Mouse (Mus musculus) forebrain, embryonic 14.5 days (tissue): Measurements from ENCODE around the gene Olfr1368. TPM values are rescaled to one million over a fixed set of nuclear protein-coding genes. Genes with fewer than 3 reads are reported as not detected.

Source experiments
- ATAC-seq: fragments of 200-750 bp; cut with Nextera tagmentation; 2 replicates; pipeline ENCODE4 v1.8.0; 2017; ENCODE audit warnings: mild to moderate bottlenecking, moderate library complexity
- DNase-seq: peaks from one replicate; pipeline ENCODE4 v3.0.0-alpha.2; 2015; ENCODE audit warnings: low spot score
- H3K27ac ChIP-seq: fragments of 300-500 bp; sonication (generic); 2 replicates; pipeline ENCODE4 v1.5.1; 2014; ENCODE audit warnings: low read depth, mild to moderate bottlenecking, control low read depth, low read length, moderate library complexity
- H3K27me3 ChIP-seq: fragments of 300-500 bp; sonication (generic); replicated peaks from 2 replicates; pipeline ENCODE4 v1.6.1; 2014; ENCODE audit warnings: low read length, control low read depth, mixed read lengths; ENCODE audit not compliant: control insufficient read depth, insufficient read depth
- H3K36me3 ChIP-seq: fragments of 300-500 bp; sonication (generic); 2 replicates; pipeline ENCODE4 v1.6.1; 2014; ENCODE audit warnings: low read length, control low read depth; ENCODE audit not compliant: control insufficient read depth, insufficient read depth
- H3K4me1 ChIP-seq: fragments of 300-500 bp; sonication (generic); 2 replicates; pipeline ENCODE4 v1.6.1; 2014; ENCODE audit warnings: antibody characterized with exemption, low read length, control low read depth; ENCODE audit not compliant: control insufficient read depth, insufficient read depth
- H3K4me2 ChIP-seq: fragments of 300-500 bp; sonication (generic); 2 replicates; pipeline ENCODE4 v1.6.1; 2014; ENCODE audit warnings: mild to moderate bottlenecking, control low read depth, low read length
- H3K4me3 ChIP-seq: fragments of 300-500 bp; sonication (generic); 2 replicates; pipeline ENCODE4 v1.5.1; 2014; ENCODE audit warnings: low read depth, low read length, control low read depth
- H3K9ac ChIP-seq: fragments of 300-500 bp; sonication (generic); 2 replicates; pipeline ENCODE4 v1.6.1; 2014; ENCODE audit warnings: mild to moderate bottlenecking, low read length, control low read depth, moderate library complexity
- H3K9me3 ChIP-seq: fragments of 300-500 bp; sonication (generic); replicated peaks from 2 replicates; pipeline ENCODE4 v1.6.1; 2016; ENCODE audit warnings: low read length, control low read depth, mixed read lengths; ENCODE audit not compliant: control insufficient read depth
- WGBS: fragments of 180-500 bp; shearing (Covaris S2); extraction: QIAGEN DNeasy Blood & Tissue Kit; methylation state at CpG from one replicate; pipeline ENCODE4 v1.1.7; 2014; 5-methylcytosine and 5-hydroxymethylcytosine counted together
- polyA plus RNA-seq: library from polyadenylated mRNA; unstranded; fragments of >200 nt; fragmentation: Nextera tagmentation; extraction: Ambion mirVana; gene quantifications from 2 replicates; pipeline ENCODE4 v1.2.1, GENCODE M21; 2014

Gene Olfr1368
- polyA plus RNA-seq, 1 experiment from 2014 or later: not detected

DNA sequence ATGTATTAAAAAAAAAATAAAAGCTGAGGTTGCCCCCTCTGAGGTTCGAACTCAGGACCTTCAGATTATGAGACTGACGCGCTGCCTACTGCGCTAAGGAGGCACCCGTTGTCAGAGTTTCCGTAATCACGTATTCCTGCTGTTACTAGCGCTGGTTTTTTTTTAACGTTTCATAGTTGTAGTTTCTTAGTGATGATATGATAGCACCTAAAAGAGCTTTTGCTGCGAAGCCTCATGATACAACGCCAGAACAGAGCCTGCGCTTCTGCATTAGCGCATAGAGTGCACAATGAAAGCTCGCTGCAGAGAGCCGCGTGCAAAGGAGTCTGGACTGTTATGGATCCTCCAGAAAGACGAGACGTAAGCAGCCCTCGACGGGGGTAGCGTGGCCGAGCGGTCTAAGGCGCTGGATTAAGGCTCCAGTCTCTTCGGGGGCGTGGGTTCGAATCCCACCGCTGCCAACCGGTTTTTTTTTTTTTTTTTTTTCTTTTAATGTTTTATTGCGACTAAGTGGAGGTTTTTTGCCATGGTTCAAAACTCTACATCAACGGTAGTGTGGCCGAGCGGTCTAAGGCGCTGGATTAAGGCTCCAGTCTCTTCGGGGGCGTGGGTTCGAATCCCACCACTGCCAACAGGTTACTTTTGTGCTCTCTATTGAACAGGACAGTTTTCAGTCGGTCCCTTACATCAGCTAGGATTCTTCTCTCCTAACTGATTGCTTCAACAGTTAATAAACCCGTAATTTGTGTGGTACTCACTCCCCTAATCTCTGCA is 24.2 kb upstream of the Olfr1368 start:
- peak; percentile 79 for ATAC-seq
- H3K27ac ChIP-seq: 0 out of 2 replicates have a peak overlapping the region, but pooled peaks have one; percentile 52
- peak overlapping the region; percentile 53 for H3K4me3 ChIP-seq
- H3K4me1 ChIP-seq: peaks cover 4% of the 10 kb centered on the region; the same call in 1 of the 2 replicates
- under 1% methylated on average over 39 of the region's 39 CpGs for WGBS
- no peaks in the 10 kb centered on the region for H3K36me3 ChIP-seq
- H3K4me2 ChIP-seq: peak overlapping the region; percentile 89
- peak; percentile 90 for DNase-seq
- H3K9ac ChIP-seq: 0 out of 2 replicates have a peak overlapping the region, but pooled peaks have one; percentile 37
- 0 out of 2 replicates have a peak, but pooled peaks cover 2% of the 10 kb centered on the region for H3K27me3 ChIP-seq
- no peaks in the 10 kb centered on the region for H3K9me3 ChIP-seq

DNA sequence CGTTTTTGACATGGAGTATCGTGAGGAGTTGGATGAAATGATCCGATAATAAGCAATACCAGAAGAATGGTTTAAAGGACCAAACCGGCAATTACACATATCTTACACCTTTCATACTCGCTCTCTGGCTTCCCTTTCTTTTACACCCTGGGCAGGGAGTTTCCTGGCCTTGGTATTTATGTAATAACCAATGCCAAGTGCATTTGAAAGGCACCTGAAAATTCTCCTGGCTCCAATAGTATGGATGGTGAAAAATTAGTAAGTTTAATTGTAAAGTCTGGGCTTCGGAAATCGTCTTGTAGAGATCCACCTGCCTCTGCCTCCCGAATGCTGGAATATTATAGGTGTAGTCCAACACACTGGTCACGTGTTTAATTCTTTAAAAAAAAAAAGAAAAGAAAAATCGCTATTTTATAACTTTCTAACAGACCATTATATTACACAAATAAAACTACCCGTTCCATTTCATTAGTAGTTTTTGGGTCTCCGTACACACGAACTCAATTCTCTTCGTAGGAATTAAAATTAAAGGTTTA is 23.5 kb upstream of the Olfr1368 start:
- 0 out of 2 replicates have a peak, but pooled peaks cover 2% of the 10 kb centered on the region for H3K27me3 ChIP-seq
- peak overlapping the region; percentile 89 for H3K4me2 ChIP-seq
- whole genome bisulfite sequencing: 4% methylated on average over 14 of the region's 14 CpGs
- H3K4me3 ChIP-seq: peak overlapping the region; percentile 53
- H3K9me3 ChIP-seq: no peaks in the 10 kb centered on the region
- H3K9ac ChIP-seq: peak overlapping the region; percentile 61
- peaks cover 4% of the 10 kb centered on the region; the same call in 1 of the 2 replicates for H3K4me1 ChIP-seq
- H3K27ac ChIP-seq: no peak overlapping the region
- ATAC-seq: no peak
- no peak for DNase-seq
- no peaks in the 10 kb centered on the region for H3K36me3 ChIP-seq

DNA sequence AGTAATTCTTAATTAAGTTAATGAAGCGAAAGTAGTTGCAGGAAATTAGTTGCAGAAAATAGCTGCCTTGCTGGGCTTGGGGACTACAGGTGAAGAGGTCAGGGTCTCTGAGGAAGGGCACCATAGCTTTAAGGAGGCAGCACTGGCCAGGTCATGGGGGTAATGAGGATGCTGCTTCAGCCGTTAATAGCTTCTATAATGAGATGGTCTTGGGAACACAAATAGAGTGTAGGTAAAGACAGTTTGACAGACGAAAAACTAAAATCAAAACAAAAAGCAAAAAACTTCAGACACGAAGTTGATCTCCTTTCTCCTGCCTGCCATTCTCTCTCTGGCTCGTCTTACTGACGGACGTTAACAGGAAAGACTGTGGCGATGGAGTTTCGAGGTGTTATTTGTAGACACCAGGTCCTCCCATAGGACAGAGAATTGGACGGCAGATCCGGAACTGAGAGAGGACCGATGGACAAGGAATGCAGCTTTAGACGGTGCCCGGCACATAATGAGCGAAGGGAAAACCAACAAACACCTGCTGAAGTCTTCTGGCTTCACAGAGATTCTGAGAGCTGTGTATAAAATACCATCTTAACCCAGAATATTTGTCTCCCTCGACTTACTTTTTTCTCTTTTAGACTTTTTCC is 22.8 kb upstream of the Olfr1368 start:
- H3K4me2 ChIP-seq: peak overlapping the region; percentile 89
- 0 out of 2 replicates have a peak, but pooled peaks cover 2% of the 10 kb centered on the region for H3K27me3 ChIP-seq
- peak overlapping the region; percentile 53 for H3K4me3 ChIP-seq
- H3K36me3 ChIP-seq: no peaks in the 10 kb centered on the region
- DNase-seq (peak; percentile 46), ATAC-seq (no peak)
- no peak overlapping the region for H3K27ac ChIP-seq
- H3K9me3 ChIP-seq: no peaks in the 10 kb centered on the region
- WGBS: under 1% methylated on average over 16 of the region's 16 CpGs
- H3K9ac ChIP-seq: peak overlapping the region; percentile 61
- peaks cover 4% of the 10 kb centered on the region; the same call in 1 of the 2 replicates for H3K4me1 ChIP-seq

DNA sequence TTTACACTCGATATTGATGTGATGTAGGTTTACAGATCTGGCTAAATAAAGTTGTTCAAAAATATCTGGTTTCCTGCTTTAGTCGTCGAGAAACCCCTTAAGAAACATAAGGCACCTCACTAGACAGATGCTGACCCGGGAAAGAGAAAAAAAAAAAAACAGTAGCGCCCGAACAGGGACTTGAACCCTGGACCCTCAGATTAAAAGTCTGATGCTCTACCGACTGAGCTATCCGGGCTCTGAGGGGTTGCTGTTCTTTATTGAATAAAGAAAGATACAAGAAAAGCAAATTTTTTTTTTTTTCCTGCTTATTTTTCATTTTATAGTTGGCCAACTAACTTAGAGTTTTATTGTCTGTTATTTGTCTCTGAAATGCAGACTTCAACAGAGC is 22.2 kb upstream of the Olfr1368 start:
- peak; percentile 62 for DNase-seq

DNA sequence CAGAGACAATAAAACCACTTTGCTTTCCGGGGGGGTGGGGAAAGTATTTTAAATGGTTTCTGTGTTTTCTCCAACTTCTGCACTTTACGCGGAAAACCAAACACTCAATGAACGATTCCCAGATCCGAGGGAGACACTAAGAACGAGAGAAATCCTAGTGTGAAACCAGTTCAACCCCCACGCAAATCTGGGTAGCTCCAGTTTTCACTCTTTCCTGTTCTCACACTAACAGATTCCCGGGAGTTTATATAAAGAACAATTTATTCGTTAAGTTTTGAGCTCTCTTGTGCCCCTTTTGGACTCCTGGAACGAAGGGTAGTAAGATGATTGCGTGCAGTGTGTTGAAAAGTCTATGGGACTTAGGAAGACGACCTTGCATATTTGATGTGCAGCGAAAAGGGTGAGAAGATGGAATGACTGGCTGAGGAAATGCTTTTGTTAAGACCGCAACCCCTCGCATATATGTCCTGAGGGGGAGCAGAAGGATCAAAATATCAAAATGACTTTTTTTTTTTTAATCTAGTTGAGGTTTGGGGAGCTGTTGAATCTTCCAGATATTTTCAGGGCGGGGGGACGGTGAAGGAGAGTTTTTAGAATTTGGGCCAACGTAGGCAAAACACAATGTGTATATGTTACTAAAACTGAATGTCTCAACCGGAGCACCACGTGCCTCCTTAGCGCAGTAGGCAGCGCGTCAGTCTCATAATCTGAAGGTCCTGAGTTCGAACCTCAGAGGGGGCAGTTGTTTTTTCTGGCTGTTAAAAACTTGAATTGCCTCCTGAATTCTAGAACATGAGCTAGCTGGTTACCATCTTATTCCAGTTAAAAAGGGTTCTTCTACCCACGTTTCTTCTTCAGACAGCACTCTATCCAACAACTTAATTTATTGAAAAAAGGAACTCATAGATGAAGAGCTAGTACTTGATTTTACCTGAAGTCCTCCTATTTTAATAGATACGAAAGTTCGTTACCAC is 21.6 kb upstream of the Olfr1368 start:
- no peak overlapping the region for H3K27ac ChIP-seq
- H3K9ac ChIP-seq: peak overlapping the region; percentile 43
- peak overlapping the region; percentile 89 for H3K4me2 ChIP-seq
- peak overlapping the region; percentile 53 for H3K4me3 ChIP-seq
- H3K36me3 ChIP-seq: no peaks in the 10 kb centered on the region
- H3K4me1 ChIP-seq: no peaks in the 10 kb centered on the region
- no peaks in the 10 kb centered on the region for H3K9me3 ChIP-seq
- DNase-seq (peak; percentile 90), ATAC-seq (peak; percentile 65)
- WGBS: under 1% methylated on average over 27 of the region's 27 CpGs
- 0 out of 2 replicates have a peak, but pooled peaks cover 2% of the 10 kb centered on the region for H3K27me3 ChIP-seq

More for the DNA sequence above, 22.2 kb upstream of the Olfr1368 start:
- no peak overlapping the region for H3K27ac ChIP-seq
- ATAC-seq: peak; percentile 54
- H3K4me3 ChIP-seq: peak overlapping the region; percentile 53
- H3K4me2 ChIP-seq: peak overlapping the region; percentile 89
- H3K9me3 ChIP-seq: no peaks in the 10 kb centered on the region
- H3K9ac ChIP-seq: peak overlapping the region; percentile 61
- 0 out of 2 replicates have a peak, but pooled peaks cover 2% of the 10 kb centered on the region for H3K27me3 ChIP-seq
- peaks cover 4% of the 10 kb centered on the region; the same call in 1 of the 2 replicates for H3K4me1 ChIP-seq
- no peaks in the 10 kb centered on the region for H3K36me3 ChIP-seq
- 0% methylated on average over 8 of the region's 8 CpGs for WGBS

DNA sequence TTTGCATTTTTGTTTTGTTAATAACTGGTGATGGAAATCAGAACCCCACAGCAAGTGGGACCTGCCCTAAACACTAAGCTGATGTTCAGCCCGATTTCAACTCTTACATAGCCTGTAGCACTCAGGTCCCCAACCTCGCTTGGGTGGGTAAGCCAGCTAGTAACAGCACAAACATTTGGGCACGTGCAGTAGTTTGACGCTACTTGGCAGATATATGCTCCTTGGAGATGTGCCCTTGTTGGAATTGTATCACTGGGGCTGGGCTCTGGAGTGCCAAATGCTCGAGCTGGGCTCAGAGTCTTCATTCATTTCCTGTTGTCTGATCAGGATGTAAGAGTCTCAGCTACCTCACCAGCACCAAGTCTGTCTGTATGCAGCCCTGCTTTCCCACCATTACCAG is 16.9 kb upstream of the Olfr1368 start:
- DNase-seq: peak; percentile 49
- H3K36me3 ChIP-seq: no peaks in the 10 kb centered on the region
- 45% methylated on average over 5 of the region's 5 CpGs for WGBS

DNA sequence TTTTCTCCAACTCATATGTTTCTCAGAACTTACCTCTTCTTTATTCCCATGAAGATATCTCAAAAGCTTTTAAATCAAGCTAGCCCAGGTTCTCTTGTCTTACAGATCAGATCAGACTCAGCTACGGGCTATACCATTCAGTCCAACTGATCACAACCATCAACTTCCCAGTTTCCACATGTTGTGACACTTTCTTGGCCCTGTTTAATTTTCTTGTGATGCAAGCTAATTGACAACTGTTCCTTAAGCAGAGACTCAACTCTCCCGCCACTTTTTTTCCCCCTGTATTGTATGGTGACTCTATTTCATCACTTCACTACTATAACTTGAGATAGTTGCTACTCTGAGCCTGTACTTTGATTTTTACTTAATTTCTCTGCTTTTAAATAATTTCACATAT is 15.9 kb upstream of the Olfr1368 start:
- WGBS: 29% methylated on average over 2 of the region's 2 CpGs
- H3K4me2 ChIP-seq: peak overlapping the region; percentile 92
- H3K9me3 ChIP-seq: no peaks in the 10 kb centered on the region
- H3K27me3 ChIP-seq: 0 out of 2 replicates have a peak, but pooled peaks cover 2% of the 10 kb centered on the region
- H3K36me3 ChIP-seq: no peaks in the 10 kb centered on the region
- no peak overlapping the region for H3K27ac ChIP-seq
- peak overlapping the region; percentile 43 for H3K4me3 ChIP-seq
- ATAC-seq (peak; percentile 24; the same call in 1 of the 2 replicates), DNase-seq (no peak)
- peaks cover 5% of the 10 kb centered on the region; the same call in 1 of the 2 replicates for H3K4me1 ChIP-seq
- H3K9ac ChIP-seq: no peak overlapping the region

More for the DNA sequence above, 16.9 kb upstream of the Olfr1368 start:
- H3K27me3 ChIP-seq: 0 out of 2 replicates have a peak, but pooled peaks cover 2% of the 10 kb centered on the region
- no peaks in the 10 kb centered on the region for H3K9me3 ChIP-seq
- no peak overlapping the region for H3K27ac ChIP-seq
- no peak overlapping the region for H3K9ac ChIP-seq
- no peak overlapping the region for H3K4me3 ChIP-seq
- no peak for ATAC-seq
- no peak overlapping the region for H3K4me2 ChIP-seq
- peaks cover 5% of the 10 kb centered on the region; the same call in 1 of the 2 replicates for H3K4me1 ChIP-seq
